Mouse (Mus musculus) CH12.LX (cell line): ENCODE data around the gene Ugt1a6b.
"Not testable (repeated sequence)": the region's sequence is repeated elsewhere in the genome, so short reads cannot be mapped to it uniquely, and the experiment has no call there.

Experiments used
- CTCF ChIP-seq, 2 experiments: IDR thresholded peaks in 1 of 2; conservative IDR thresholded peaks in 1 of 2; 2 replicates each; pipeline ENCODE4 v1.5.1; 2011 to 2012; ENCODE audit warnings: low read depth in 2 of 2, low read length in 2 of 2, improper control_type of control experiment in 1 of 2, inconsistent platforms in 1 of 2, mild to moderate bottlenecking in 1 of 2, moderate library complexity in 1 of 2
- EP300 ChIP-seq: IDR thresholded peaks from 2 replicates; pipeline ENCODE4 v1.6.1; 2011; ENCODE audit warnings: low read length, improper control_type of control experiment
- GABPA ChIP-seq: IDR thresholded peaks from 2 replicates; pipeline ENCODE4 v1.6.1; 2012; ENCODE audit warnings: low read depth, low read length, improper control_type of control experiment, inconsistent platforms; ENCODE audit not compliant: insufficient replicate concordance
- JUND ChIP-seq: conservative IDR thresholded peaks from 2 replicates; pipeline ENCODE4 v1.6.1; 2011; ENCODE audit warnings: low read depth, low read length, improper control_type of control experiment
- MAFK ChIP-seq: IDR thresholded peaks from 2 replicates; pipeline ENCODE4 v1.6.1; 2011; ENCODE audit warnings: low read length, improper control_type of control experiment; ENCODE audit not compliant: insufficient replicate concordance
- MAX ChIP-seq: IDR thresholded peaks from 2 replicates; pipeline ENCODE4 v1.6.1; 2011; ENCODE audit warnings: low read length, improper control_type of control experiment
- NRF1 ChIP-seq: IDR thresholded peaks from 2 replicates; pipeline ENCODE4 v1.6.1; 2014; ENCODE audit warnings: low read depth, mild to moderate bottlenecking, inconsistent platforms, low read length, improper control_type of control experiment, moderate library complexity
- TBP ChIP-seq: conservative IDR thresholded peaks from 2 replicates; pipeline ENCODE4 v1.6.1; 2011; ENCODE audit warnings: low read depth, low read length, improper control_type of control experiment
- TCF12 ChIP-seq: IDR thresholded peaks from 2 replicates; pipeline ENCODE4 v1.6.1; 2014; ENCODE audit warnings: low read depth, mild to moderate bottlenecking, inconsistent platforms, low read length, improper control_type of control experiment
- USF1 ChIP-seq: IDR thresholded peaks from 2 replicates; pipeline ENCODE4 v1.6.1; 2014; ENCODE audit warnings: low read depth, mild to moderate bottlenecking, inconsistent platforms, low read length, improper control_type of control experiment

GRCm38 (mm10) chr1:88109604-88110003 lies 6.6 kb downstream of the Ugt1a6b start:
- not testable (repeated sequence) for TF ChIP-seq MAX; CTCF (conservative IDR thresholded peaks at IDR 0.05 in 1 of 2, IDR thresholded peaks at IDR 0.05 in 1 of 2; ENCODE audit: low read depth in 2 of 2, low read length in 2 of 2); USF1; MAFK; JUND; TBP; EP300; GABPA; TCF12; NRF1
